Mouse (Mus musculus): ENCODE data around the gene Myh13.

Gene Myh13

GRCm38 (mm10) chr11:67390679-67391384, 69.4 kb downstream of the Myh13 start:
- DNase-seq (ENCODE audit: low read depth): no peak

GRCm38 (mm10) chr11:67392369-67392768, 70.9 kb downstream of the Myh13 start:
- DNase-seq (ENCODE audit: low read depth): no peak

GRCm38 (mm10) chr11:67400956-67401355, 79.5 kb downstream of the Myh13 start:
- DNase-seq (ENCODE audit: low read depth): no peak

- no peak for DNase-seq (ENCODE audit: low read depth)
These were observed 93.0 kb downstream of the Myh13 start for GRCm38 (mm10) chr11:67414346-67414940.

Measured in naive thymus-derived CD4-positive, alpha-beta T cell, adult 2 months (primary cell).